Comparison of ENCODE assay signal across 10 mouse cellular contexts in genomic region chr10:95144414-95145130, GRCm38 (mm10).
A peak's percentile ranks its signal among the peaks of the same experiment; 100 is the strongest.
DNase-seq lines count a peak whose midpoint lies in the region; ATAC-seq and TF ChIP-seq lines count a peak whose summit lies in the region.
"Had no signal": no experiment of that assay in that cellular context is flagged by ENCODE, and none has a peak within 500 bp of the region (broad histone marks: within the 10 kb centered on the region; RNA-seq: fewer than 3 reads in every experiment).

No protein-coding gene starts in this region.

- peak overlapping the region; percentile 67; the same call in 1 of the 2 replicates for H3K27ac ChIP-seq in kidney, postnatal 0 days
- H3K27ac ChIP-seq in kidney, embryonic 16.5 days (ENCODE audit: low read length), result no peak overlapping the region
- H3K27ac ChIP-seq in forebrain, embryonic 11.5 days (ENCODE audit: low read depth, low read length), result 0 out of 2 replicates have a peak overlapping the region, but pooled peaks have one; percentile 31
- H3K27ac ChIP-seq in hindbrain, embryonic 10.5 days, result peak overlapping the region; percentile 85
- H3K27ac ChIP-seq in neural tube, embryonic 14.5 days (ENCODE audit: low read depth, low read length), result peak overlapping the region; percentile 52; the same call in 1 of the 2 replicates

- no peak for ATAC-seq in kidney, postnatal 0 days (replicated peaks; ENCODE audit: low FRiP score, low read depth)
- no peak for ATAC-seq in kidney, embryonic 16.5 days (ENCODE audit: low FRiP score, low TSS enrichment)
- ATAC-seq in forebrain, embryonic 11.5 days (replicated peaks; ENCODE audit: low FRiP score), result no peak
- ATAC-seq in neural tube, embryonic 14.5 days (ENCODE audit: low read depth), result no peak
- ATAC-seq: inflammation-experienced regulatory T-cells, adult 6 months had no signal

- no peak overlapping the region for H3K4me2 ChIP-seq in kidney, postnatal 0 days (ENCODE audit: low read length)
- H3K4me2 ChIP-seq in kidney, embryonic 16.5 days (replicated peaks; ENCODE audit: low read depth, low read length), result no peak overlapping the region
- H3K4me2 ChIP-seq in forebrain, embryonic 11.5 days (ENCODE audit: low read depth, low read length, severe bottlenecking), result no peak overlapping the region
- H3K4me2 ChIP-seq in neural tube, embryonic 14.5 days (ENCODE audit: low read depth, low read length), result no peak overlapping the region; the same call in 1 of the 2 replicates
- H3K4me2 ChIP-seq: embryonic facial prominence, embryonic 13.5 days had no signal

- DNase-seq in kidney, postnatal 0 days (ENCODE audit: low spot score), result peak; percentile 54
- no peak for DNase-seq in forebrain, embryonic 11.5 days (ENCODE audit: low spot score)
- peak; percentile 31 for DNase-seq in hindbrain, embryonic 10.5 days (ENCODE audit: low spot score)
- no peak for DNase-seq in right cerebral cortex, postnatal 4 days
- DNase-seq in right cerebral cortex, postnatal 14 days, result no peak
- DNase-seq: liver had no signal

- TF ChIP-seq CTCF in kidney, postnatal 0 days (IDR thresholded peaks at IDR 0.05; ENCODE audit: low read depth), result no peak

- H3K36me3 ChIP-seq in kidney, postnatal 0 days (ENCODE audit: insufficient read depth, low read length), result no peaks in the 10 kb centered on the region
- no peaks in the 10 kb centered on the region for H3K36me3 ChIP-seq in kidney, embryonic 16.5 days (ENCODE audit: insufficient read depth, low read length)
- H3K36me3 ChIP-seq in forebrain, embryonic 11.5 days (ENCODE audit: control insufficient read depth, insufficient read depth, low read length), result no peaks in the 10 kb centered on the region
- H3K36me3 ChIP-seq in hindbrain, embryonic 10.5 days, result no peaks in the 10 kb centered on the region
- H3K36me3 ChIP-seq in neural tube, embryonic 14.5 days (ENCODE audit: control insufficient read depth, insufficient read depth, low read length), result no peaks in the 10 kb centered on the region
- H3K36me3 ChIP-seq: embryonic facial prominence, embryonic 13.5 days had no signal

- H3K4me1 ChIP-seq in kidney, postnatal 0 days (replicated peaks; ENCODE audit: insufficient read depth, low read length), result peaks cover 49% of the 10 kb centered on the region
- peaks cover 47% of the 10 kb centered on the region for H3K4me1 ChIP-seq in kidney, embryonic 16.5 days (ENCODE audit: insufficient read depth, low read length)
- peaks cover 12% of the 10 kb centered on the region; the same call in 1 of the 2 replicates for H3K4me1 ChIP-seq in forebrain, embryonic 11.5 days (replicated peaks; ENCODE audit: control insufficient read depth, insufficient read depth, low read length)
- peaks cover 52% of the 10 kb centered on the region for H3K4me1 ChIP-seq in hindbrain, embryonic 10.5 days (replicated peaks)
- peaks cover 28% of the 10 kb centered on the region for H3K4me1 ChIP-seq in neural tube, embryonic 14.5 days (ENCODE audit: control insufficient read depth, insufficient read depth, low read length)

- no peaks in the 10 kb centered on the region for H3K9me3 ChIP-seq in kidney, postnatal 0 days (replicated peaks; ENCODE audit: low read length)
- H3K9me3 ChIP-seq in kidney, embryonic 16.5 days (ENCODE audit: low read length), result no peaks in the 10 kb centered on the region
- H3K9me3 ChIP-seq in forebrain, embryonic 11.5 days (ENCODE audit: control insufficient read depth, low read length), result no peaks in the 10 kb centered on the region
- no peaks in the 10 kb centered on the region for H3K9me3 ChIP-seq in hindbrain, embryonic 10.5 days
- H3K9me3 ChIP-seq in neural tube, embryonic 14.5 days (ENCODE audit: control insufficient read depth, low read length), result no peaks in the 10 kb centered on the region
- H3K9me3 ChIP-seq: embryonic facial prominence, embryonic 13.5 days had no signal

- H3K4me3 ChIP-seq in kidney, postnatal 0 days (replicated peaks; ENCODE audit: low read depth, low read length), result no peak overlapping the region
- no peak overlapping the region for H3K4me3 ChIP-seq in kidney, embryonic 16.5 days (ENCODE audit: low read length)
- no peak overlapping the region for H3K4me3 ChIP-seq in forebrain, embryonic 11.5 days (ENCODE audit: low read depth, low read length)
- H3K4me3 ChIP-seq in hindbrain, embryonic 10.5 days, result no peak overlapping the region
- H3K4me3 ChIP-seq in neural tube, embryonic 14.5 days (ENCODE audit: low read depth, low read length), result no peak overlapping the region
- H3K4me3 ChIP-seq: embryonic facial prominence, embryonic 13.5 days had no signal

- no peaks in the 10 kb centered on the region for H3K27me3 ChIP-seq in kidney, postnatal 0 days (ENCODE audit: insufficient read depth, low read length)
- no peaks in the 10 kb centered on the region for H3K27me3 ChIP-seq in kidney, embryonic 16.5 days (ENCODE audit: insufficient read depth, low read length)
- no peaks in the 10 kb centered on the region for H3K27me3 ChIP-seq in forebrain, embryonic 11.5 days (ENCODE audit: control insufficient read depth, insufficient read depth, low read length)
- no peaks in the 10 kb centered on the region for H3K27me3 ChIP-seq in hindbrain, embryonic 10.5 days (ENCODE audit: insufficient read depth, poor library complexity, severe bottlenecking)
- no peaks in the 10 kb centered on the region for H3K27me3 ChIP-seq in neural tube, embryonic 14.5 days (ENCODE audit: control insufficient read depth, insufficient read depth, low read length)
- H3K27me3 ChIP-seq: embryonic facial prominence, embryonic 13.5 days had no signal

- 45% methylated on average over 6 of the region's 6 CpGs for WGBS in kidney, postnatal 0 days
- WGBS in kidney, embryonic 16.5 days, result 37% methylated on average over 6 of the region's 6 CpGs
- WGBS in forebrain, embryonic 11.5 days, result 41% methylated on average over 6 of the region's 6 CpGs
- WGBS in hindbrain, embryonic 10.5 days, result 60% methylated on average over 6 of the region's 6 CpGs
- 58% methylated on average over 6 of the region's 6 CpGs for WGBS in neural tube, embryonic 14.5 days

- H3K9ac ChIP-seq in kidney, postnatal 0 days (ENCODE audit: low read depth, low read length), result no peak overlapping the region
- H3K9ac ChIP-seq in kidney, embryonic 16.5 days (replicated peaks; ENCODE audit: low read length), result no peak overlapping the region
- H3K9ac ChIP-seq in forebrain, embryonic 11.5 days (ENCODE audit: low read length), result peak overlapping the region; percentile 20; the same call in 1 of the 2 replicates
- no peak overlapping the region for H3K9ac ChIP-seq in neural tube, embryonic 14.5 days (replicated peaks; ENCODE audit: low read depth, low read length)
- H3K9ac ChIP-seq: embryonic facial prominence, embryonic 13.5 days had no signal

Comparison
In these comparisons a context has a peak if more than half of its experiments do, and no peak if none do; other contexts are left out.
1. DNase-seq: peak in kidney, postnatal 0 days (single experiment) and hindbrain, embryonic 10.5 days (single experiment); none in forebrain, embryonic 11.5 days (single experiment), right cerebral cortex, postnatal 4 days (single experiment) and right cerebral cortex, postnatal 14 days (single experiment).